Mouse (Mus musculus) mouse embryonic stem cell (cell line): ENCODE data around the gene Tusc2.

Experiments used
- in situ Hi-C, 2 experiments: fragments of 300-500 bp; cut with MboI; formaldehyde crosslinking; loops; 1 replicate in 1 of 2; 3 replicates in 1 of 2; pipeline ENCODE4 v1.14.3; 2019 to 2020; ENCODE audit warnings: low sequenced_read_pairs in 2 of 2, low pct_unique_long_range_greater_than_20kb in 1 of 2, mixed read lengths in 1 of 2; ENCODE audit not compliant: unreplicated experiment in 1 of 2

Gene Tusc2

DNA sequence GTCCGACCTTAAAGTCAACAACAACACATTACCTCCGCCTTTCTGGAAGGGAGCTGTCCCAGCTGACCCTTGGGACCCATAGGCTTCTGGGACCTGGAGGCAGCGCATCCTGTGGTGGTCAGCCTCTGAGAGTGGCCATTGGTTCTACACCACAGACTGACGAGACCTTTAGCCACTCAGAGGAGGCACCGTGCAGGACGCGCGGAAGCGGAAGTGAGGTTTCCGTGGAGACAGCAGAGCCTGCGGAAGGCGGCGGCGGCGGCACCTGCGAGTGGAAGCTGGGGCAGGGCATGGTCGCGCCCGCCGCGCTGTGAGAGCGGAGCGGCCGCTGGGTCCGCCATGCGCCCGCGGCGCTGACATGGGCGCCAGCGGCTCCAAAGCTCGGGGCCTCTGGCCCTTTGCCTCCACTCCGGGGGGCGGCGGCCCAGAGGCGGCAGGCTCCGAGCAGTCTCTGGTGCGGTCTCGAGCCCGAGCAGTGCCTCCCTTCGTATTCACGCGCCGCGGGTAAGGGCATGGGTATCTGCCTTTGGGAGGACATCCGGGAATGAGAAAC lies at the start of gene Tusc2:
Tusc2 (plus strand) TSS at position 227 of the 553 bp plus-strand sequence.
- in situ Hi-C loops, result no loop called here

DNA sequence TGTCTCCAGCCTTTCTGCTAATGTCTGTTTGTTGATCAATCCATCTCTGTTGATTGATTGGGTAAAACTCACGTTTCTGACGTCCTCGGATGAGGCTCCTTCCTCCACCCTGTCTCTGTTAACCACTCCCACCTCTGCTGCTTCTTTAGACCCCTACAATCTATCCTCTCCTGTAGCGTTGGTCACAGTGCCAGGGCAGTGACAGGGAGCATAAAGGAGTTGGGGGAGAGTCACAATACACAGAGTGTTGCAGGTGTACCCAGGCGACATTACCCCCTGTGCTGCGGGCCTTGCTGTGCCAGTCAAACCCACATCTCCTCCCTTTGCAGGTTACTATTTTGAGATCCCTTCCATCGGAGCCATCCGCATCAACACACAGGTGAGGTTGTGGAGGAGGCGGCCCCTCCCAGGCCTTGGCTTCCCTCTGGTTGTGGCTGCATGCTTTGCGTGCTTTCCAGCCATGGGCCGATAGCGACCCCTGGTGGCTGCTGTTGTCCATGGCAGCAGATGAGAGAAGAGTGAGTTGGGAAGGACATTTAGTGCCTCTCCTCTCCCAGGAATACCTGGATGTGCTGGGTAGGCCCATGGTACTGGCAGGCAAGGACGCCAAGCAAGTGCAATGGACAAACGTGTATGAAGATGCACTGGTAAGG lies 48.6 kb upstream of the Tusc2 start:
- in situ Hi-C loops, result loop anchor here (5.0 kb wide), 2 partner anchors 142 to 157 kb away; no protein-coding TSS in a partner anchor

- in situ Hi-C loops, result no loop called here
Observed at GRCm38 (mm10) chr9:107520331-107520730, 42.7 kb upstream of the Tusc2 start.

- in situ Hi-C loops, result no loop called here
Observed at GRCm38 (mm10) chr9:107521190-107521589, 41.9 kb upstream of the Tusc2 start.

DNA sequence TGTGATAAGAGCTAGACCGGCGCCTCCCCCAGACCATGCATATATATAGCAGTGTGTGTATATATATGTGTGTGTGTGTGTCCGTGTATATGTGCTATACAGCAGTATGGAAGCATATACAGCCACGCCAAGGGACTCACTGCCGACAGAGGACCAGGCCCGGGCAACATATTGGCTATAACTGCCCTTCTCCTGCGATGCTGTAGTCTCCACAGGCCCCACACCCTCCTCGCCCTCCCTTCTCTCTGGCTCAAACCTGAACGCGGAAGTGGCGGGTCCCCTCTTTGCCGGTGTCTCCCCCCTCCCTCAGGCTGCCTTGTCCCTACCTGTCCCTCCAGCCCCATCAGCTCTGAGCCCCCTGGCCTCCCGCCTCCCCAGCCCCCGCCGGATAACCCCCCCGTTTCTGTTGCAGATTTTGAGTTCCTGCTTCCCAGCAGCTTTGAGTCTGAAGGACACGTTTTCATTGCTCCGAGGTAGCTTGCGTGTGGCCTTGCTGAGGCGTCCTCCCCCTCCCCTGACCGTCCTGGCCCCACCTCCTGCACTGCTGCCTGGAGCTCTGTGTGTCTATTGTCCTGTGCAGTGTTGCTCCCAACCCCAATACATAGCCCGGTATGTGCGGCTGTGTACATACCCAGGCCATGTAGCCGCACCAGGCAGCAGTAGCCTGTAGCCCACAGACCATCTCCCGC lies 41.2 kb upstream of the Tusc2 start:
- in situ Hi-C loops, result no loop called here

- in situ Hi-C loops, result no loop called here
Observed at GRCm38 (mm10) chr9:107522400-107522711, 40.7 kb upstream of the Tusc2 start.

DNA sequence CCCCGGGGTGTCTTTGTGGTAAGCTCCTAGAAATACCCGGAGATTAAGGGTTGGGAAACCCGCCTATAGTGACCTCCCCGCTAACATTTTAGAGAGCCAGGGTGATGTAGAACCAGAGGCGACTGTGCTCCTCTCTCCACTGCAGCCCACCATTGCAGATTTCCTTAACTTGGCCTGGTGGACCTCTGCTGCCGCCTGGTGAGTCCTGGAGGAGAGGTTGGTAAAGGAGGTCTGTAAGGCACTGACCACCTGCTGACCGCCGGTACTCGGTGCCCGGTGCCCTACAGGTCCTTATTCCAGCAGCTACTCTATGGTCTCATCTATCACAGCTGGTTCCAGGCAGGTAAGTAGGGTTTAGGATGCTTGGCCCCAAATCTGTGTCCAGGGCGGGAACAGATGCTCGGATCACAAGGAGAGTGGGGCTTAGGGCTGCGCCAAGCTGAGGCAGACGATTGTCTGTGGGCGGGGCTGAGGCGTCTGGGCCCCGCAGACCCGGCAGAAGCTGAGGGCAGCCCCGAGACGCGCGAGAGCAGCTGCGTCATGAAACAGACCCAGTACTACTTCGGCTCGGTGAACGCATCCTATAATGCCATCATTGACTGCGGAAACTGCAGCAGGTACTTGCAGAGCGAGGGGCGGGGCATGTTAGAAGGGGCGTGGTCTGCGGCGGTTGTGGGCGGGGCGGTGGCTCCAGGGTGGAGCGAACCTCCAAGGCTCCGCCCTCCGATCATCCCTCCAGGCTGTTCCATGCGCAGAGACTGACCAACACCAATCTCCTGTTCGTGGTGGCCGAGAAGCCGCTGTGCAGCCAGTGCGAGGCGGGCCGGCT lies 36.6 kb upstream of the Tusc2 start:
- in situ Hi-C loops, result no loop called here

- in situ Hi-C loops, result no loop called here
Observed at GRCm38 (mm10) chr9:107533791-107534407, 29.2 kb upstream of the Tusc2 start, which contains the start of gene Tmem115. Gene Tmem115, plus strand, starts transcription at chr9:107533945.

DNA sequence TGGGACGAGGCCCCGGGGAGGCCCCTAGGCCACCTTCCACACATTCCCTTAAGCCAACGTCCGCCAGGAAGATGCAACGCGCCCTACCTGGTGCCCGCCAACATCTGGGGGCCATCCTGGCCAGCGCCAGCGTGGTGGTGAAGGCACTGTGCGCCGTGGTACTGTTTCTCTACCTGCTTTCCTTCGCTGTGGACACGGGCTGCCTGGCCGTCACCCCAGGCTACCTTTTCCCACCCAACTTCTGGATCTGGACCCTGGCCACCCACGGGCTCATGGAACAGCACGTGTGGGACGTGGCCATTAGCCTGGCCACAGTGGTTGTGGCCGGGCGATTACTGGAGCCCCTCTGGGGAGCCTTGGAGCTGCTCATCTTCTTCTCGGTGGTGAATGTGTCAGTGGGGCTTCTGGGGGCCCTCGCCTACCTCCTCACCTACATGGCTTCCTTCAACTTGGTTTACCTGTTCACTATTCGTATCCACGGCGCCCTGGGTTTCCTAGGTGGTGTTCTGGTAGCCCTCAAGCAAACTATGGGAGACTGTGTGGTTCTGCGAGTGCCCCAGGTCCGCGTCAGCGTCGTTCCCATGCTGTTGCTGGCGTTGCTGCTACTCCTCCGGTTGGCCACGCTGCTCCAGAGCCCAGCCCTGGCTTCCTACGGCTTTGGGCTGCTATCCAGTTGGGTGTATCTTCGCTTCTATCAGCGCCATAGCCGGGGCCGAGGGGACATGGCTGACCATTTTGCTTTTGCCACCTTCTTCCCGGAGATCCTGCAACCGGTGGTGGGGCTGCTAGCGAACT lies 28.4 kb upstream of the Tusc2 start:
- in situ Hi-C loops, result no loop called here

- in situ Hi-C loops, result no loop called here
Observed at GRCm38 (mm10) chr9:107538231-107538630, 24.8 kb upstream of the Tusc2 start.

DNA sequence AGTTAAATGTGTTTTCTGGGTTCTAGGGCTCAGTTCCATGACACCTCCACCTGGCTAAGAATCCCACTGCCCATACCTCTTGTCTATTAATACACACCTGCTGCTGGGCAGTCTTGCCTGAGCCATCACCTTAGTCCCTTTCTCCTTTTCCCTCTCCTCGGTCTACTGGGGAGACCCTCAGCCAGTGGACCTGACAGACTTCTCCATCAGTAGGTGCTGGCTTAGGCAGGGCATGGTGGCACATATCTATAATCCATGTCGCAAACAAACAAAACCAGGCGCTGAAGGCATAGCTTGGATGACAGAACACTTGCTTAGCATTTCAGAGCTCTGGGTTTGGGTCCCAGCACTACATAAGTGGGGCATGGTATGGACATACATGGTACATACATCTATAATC lies 24.3 kb upstream of the Tusc2 start:
- in situ Hi-C loops, result no loop called here

GRCm38 (mm10) chr9:107539940-107540339 lies 23.1 kb upstream of the Tusc2 start:
- in situ Hi-C loops, result no loop called here

GRCm38 (mm10) chr9:107540420-107540819 lies 22.6 kb upstream of the Tusc2 start:
- in situ Hi-C loops, result no loop called here

DNA sequence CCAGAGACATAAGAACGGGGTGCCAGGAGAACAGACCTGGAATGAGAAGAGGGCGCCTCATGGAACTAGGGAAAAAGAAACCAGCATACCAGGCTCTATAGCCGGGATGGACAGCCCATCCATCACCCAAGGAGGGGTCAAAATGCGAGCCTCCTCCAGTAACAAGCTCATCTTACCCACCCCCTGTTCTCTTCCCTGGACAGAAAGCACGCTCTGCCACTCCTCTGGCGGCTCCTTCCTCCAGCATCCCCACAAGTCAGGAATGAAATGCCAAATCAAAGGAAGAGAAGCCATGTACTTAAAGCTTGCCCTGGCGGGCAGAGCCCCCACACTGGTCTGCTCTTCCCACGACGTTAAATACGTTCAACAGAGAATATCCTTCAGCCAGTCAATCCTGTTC lies 22.1 kb upstream of the Tusc2 start:
- in situ Hi-C loops, result no loop called here

DNA sequence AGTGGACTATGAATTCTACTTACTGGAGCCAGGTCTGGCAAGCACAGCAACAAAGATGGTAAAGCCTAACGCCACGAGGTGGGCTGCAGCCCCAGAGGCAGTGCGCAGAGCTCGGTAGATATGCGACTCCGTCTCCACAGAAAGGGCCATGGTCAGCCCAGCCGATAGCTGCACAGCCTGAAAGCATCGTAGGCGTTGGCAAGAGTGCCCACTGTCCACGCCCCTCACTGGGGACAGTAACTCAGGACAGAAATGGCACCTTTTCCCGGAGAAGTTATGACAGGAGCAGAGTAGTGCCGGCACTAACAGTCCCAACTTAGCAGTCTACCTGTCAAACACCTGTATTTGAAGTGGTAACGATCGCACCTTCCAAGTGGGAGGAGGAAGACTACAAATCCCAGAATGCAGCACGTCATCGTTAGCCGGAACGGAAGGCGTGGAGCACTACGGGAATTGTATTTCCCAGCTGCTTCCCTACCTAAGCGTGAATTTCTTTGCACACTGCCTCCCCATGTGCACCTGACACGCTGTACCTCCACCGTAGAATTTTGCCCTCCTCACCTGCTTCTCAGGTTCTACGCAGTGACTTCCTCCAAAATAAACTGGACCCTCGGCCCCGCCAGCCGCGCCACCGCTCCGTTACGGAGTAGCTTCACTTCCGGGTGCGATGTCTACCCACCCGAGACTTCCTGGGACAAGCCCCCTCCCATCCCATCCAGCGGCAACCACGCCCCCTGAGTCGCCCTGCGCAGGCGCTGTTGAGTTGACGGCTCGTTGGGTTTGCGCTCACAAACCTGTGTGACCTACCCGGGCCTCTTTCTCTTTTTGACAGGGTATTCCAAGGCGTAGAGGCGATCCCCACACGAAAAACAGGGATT lies 21.3 kb upstream of the Tusc2 start, which contains the start of the genes Cyb561d2 and Nprl2:
Cyb561d2 (minus strand) TSS at position 720 of the 878 bp plus-strand sequence.
Nprl2 (plus strand) TSS at position 753 of the 878 bp plus-strand sequence.
- in situ Hi-C loops, result no loop called here

DNA sequence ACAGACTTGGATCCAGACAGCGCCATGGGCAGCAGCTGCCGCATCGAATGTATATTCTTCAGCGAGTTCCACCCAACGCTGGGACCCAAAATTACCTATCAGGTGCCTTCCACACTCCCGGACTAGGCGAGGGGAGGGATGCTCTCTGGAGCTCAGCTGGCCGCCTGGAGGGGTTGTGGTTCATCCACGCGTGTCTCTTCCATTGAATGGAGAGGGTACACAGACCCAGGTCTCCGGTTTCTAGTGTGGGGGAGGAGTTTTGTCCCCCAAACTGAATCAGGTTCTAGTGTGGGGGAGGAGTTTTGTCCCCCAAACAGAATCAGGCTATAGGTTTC lies 20.7 kb upstream of the Tusc2 start:
- in situ Hi-C loops, result no loop called here

DNA sequence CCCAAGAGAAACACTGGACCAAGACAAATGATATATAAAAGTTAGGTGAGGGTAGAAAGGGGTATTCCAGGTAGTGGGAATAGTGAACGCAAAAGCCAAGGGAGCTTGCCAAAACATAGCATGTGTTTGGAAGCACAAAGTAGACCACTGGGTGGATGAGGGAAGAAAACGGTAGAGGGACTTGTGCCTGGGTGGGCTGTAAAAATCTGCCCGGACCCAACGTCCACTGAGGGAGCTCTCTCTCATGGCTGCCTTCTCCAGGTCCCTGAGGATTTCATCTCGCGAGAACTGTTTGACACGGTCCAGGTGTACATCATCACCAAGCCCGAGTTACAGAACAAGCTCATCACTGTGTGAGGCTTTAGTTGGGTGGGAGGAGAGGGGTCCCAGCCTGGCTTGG lies 20.3 kb upstream of the Tusc2 start:
- in situ Hi-C loops, result no loop called here
